Mouse (Mus musculus) heart, embryonic 13.5 days (tissue): Measurements from ENCODE around the gene Mia. TPM values are rescaled to one million over a fixed set of nuclear protein-coding genes. Genes with fewer than 3 reads are reported as not detected.

Experiments used
- ATAC-seq: fragments of 200-750 bp; cut with Nextera tagmentation; 2 replicates; pipeline ENCODE4 v1.8.0; 2017; ENCODE audit warnings: moderate TSS enrichment; ENCODE audit not compliant: insufficient number of reproducible peaks, low FRiP score, low TSS enrichment; ENCODE audit errors: extremely low read depth
- H3K27ac ChIP-seq: fragments of 300-500 bp; sonication (generic); replicated peaks from 2 replicates; pipeline ENCODE4 v1.5.1; 2015; ENCODE audit warnings: moderate library complexity, mild to moderate bottlenecking, inconsistent platforms
- H3K27me3 ChIP-seq: fragments of 300-500 bp; sonication (generic); replicated peaks from 2 replicates; pipeline ENCODE4 v1.6.1; 2015; ENCODE audit warnings: mild to moderate bottlenecking, inconsistent platforms
- H3K36me3 ChIP-seq: fragments of 300-500 bp; sonication (generic); 2 replicates; pipeline ENCODE4 v1.6.1; 2015; ENCODE audit warnings: mild to moderate bottlenecking, inconsistent platforms
- H3K4me1 ChIP-seq: fragments of 300-500 bp; sonication (generic); 2 replicates; pipeline ENCODE4 v1.6.1; 2015; ENCODE audit warnings: inconsistent platforms
- H3K4me2 ChIP-seq: fragments of 300-500 bp; sonication (generic); 2 replicates; pipeline ENCODE4 v1.6.1; 2015; ENCODE audit warnings: inconsistent platforms, mild to moderate bottlenecking, moderate library complexity
- H3K4me3 ChIP-seq: fragments of 300-500 bp; sonication (generic); 2 replicates; pipeline ENCODE4 v1.5.1; 2015; ENCODE audit warnings: moderate library complexity, mild to moderate bottlenecking, inconsistent platforms
- H3K9ac ChIP-seq: fragments of 300-500 bp; sonication (generic); 2 replicates; pipeline ENCODE4 v1.6.1; 2015; ENCODE audit warnings: inconsistent platforms, mild to moderate bottlenecking, moderate library complexity
- H3K9me3 ChIP-seq: fragments of 300-500 bp; sonication (generic); 2 replicates; pipeline ENCODE4 v1.6.1; 2016; ENCODE audit warnings: inconsistent platforms
- WGBS: fragments of 180-500 bp; shearing (Covaris S2); methylation state at CpG from one replicate; pipeline ENCODE4 v1.1.7; 2015; ENCODE audit warnings: mixed read lengths; 5-methylcytosine and 5-hydroxymethylcytosine counted together
- polyA plus RNA-seq: library from polyadenylated mRNA; unstranded; fragments of >200 nt; fragmentation: Nextera tagmentation; extraction: Ambion mirVana; gene quantifications from 2 replicates; pipeline ENCODE4 v1.2.1, GENCODE M21; 2015

Gene Mia
- polyA plus RNA-seq, 1 experiment from 2014 or later, result 4.8 TPM

DNA sequence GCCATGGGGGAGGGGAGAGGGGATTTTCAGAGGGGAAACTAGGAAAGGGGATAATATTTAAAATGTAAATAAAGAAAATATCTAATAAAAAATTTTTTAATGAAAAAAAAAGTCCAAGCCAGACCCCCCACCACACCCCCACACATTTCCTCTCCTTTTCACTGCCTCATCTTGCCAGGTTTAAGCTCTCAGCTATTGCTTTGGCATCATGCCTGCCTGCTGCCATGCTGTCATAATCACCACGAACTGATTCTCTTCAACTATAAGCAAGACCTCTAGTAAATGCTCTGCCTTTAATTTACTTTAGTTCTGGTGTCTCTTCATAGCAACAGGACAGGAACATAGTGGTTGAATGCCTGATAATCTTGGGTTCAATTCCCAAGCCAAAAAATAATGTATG is 1.5 kb upstream of the Mia start:
- no peak for ATAC-seq
- no peak overlapping the region for H3K27ac ChIP-seq

GRCm38 (mm10) chr7:27180036-27180435 is 921 bp downstream of the Mia start:
- peaks cover 24% of the 10 kb centered on the region for H3K4me1 ChIP-seq
- ATAC-seq, result no peak
- WGBS, result 61% methylated on average over 5 of the region's 5 CpGs
- H3K36me3 ChIP-seq, result peaks cover 29% of the 10 kb centered on the region
- no peaks in the 10 kb centered on the region for H3K9me3 ChIP-seq
- H3K9ac ChIP-seq, result 0 out of 2 replicates have a peak overlapping the region, but pooled peaks have one; percentile 7
- H3K27me3 ChIP-seq, result no peaks in the 10 kb centered on the region
- H3K27ac ChIP-seq, result peak overlapping the region; percentile 81; the same call in 1 of the 2 replicates
- 0 out of 2 replicates have a peak overlapping the region, but pooled peaks have one; percentile 82 for H3K4me3 ChIP-seq
- no peak overlapping the region for H3K4me2 ChIP-seq

More for the DNA sequence above, 1.5 kb upstream of the Mia start:
- 68% methylated on average over 1 of the region's 1 CpGs for WGBS
- Histone ChIP-seq H3K9me3 (no peaks in the 10 kb centered on the region), H3K4me3 (no peak overlapping the region), H3K27me3 (no peaks in the 10 kb centered on the region), H3K4me1 (peaks cover 24% of the 10 kb centered on the region), H3K36me3 (peaks cover 44% of the 10 kb centered on the region), H3K9ac (no peak overlapping the region), H3K4me2 (no peak overlapping the region)

DNA sequence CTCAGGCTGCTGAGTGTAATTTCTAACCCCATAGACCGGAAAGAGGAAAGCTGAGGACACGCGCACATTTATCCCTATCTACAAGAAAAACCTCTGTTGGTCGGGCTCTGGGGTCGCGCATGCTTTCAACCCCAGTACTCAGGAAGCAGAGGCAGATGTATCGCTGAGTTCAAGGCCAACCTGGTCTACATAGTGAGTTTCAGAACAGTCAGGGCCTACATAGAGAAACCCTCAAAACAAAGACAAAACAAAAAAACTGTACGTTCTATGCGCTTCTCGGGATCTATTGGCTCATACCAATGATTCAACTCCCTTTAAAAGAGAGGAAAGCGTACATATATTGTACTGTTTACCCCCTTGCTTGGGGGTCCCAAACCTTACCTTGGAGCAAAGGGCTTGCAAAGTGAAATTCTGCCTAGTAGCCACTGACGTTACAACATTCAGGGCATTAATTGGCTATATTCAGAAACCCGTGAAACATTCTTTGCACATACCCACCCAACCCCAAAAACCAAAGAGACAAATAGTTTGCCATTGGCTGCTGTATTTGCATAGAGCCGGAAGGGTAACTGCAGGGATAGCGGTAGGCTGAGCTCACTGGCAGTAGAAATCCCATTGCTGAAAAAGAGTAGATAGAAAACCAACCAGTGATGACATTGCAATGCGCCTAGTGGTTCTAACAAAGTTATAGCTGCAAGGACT is 1.6 kb downstream of the Mia start:
- peak overlapping the region; percentile 77 for H3K9ac ChIP-seq

DNA sequence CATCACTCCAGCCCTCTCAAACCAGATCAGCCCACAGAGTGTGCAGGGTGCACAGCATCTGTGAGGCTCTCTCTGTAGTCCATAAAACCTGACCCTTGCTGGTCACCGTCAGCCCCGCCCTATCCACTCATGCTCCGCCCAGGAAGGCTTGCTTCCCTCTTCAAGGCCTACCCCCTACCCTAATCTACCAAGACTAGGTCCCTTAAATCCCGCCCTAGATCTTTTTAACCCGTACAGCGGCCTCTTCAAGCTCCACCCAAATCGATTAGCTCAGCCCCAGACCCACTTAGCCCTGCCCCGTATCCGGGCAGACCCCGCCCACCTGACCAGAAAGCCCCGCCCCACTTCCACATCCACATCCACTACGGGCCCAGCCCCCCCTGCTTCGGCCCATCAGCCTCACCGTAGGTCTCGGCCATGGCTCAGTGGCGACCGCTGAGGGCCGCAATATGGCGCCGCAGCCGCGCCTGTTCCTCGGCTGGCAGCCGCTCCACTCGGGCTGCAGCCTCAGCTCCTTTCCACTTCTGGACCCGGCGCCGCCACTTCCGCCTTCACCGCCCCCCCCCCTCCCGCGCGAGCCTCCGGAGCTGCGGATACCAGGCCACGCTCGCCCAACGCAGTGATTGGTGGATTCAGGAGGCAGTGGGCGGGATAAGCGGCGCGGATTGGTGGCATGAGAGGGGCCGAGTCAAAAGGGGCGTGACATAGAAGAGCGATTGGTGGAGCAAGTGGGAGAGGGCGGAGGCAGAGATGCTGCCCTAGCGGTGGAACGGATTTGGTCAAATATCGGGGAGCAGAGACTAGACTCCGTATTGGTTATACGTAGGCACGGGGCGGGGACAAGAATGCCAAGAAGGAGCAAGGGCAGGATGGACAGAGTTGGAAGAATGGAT is 2.4 kb downstream of the Mia start, which contains the start of gene Rab4b:
Gene Rab4b, minus strand, starts transcription at position 573 of the 893 bp plus-strand sequence.
- Histone ChIP-seq H3K27ac (peak within 1 kb of the TSS; percentile 97), H3K9ac (peak within 1 kb of the TSS; percentile 84), H3K4me2 (peak within 1 kb of the TSS; percentile 74), H3K36me3 (peaks cover 30% of the 10 kb centered on the region), H3K4me1 (peaks cover 24% of the 10 kb centered on the region), H3K27me3 (no peaks in the 10 kb centered on the region), H3K4me3 (peak within 1 kb of the TSS; percentile 82), H3K9me3 (no peaks in the 10 kb centered on the region)
- WGBS, result under 1% methylated on average over 52 of the region's 53 CpGs
- peak; percentile 98 for ATAC-seq

More for the DNA sequence above, 1.6 kb downstream of the Mia start:
- no peaks in the 10 kb centered on the region for H3K9me3 ChIP-seq
- peak overlapping the region; percentile 74 for H3K4me2 ChIP-seq
- H3K36me3 ChIP-seq, result peaks cover 29% of the 10 kb centered on the region
- no peaks in the 10 kb centered on the region for H3K27me3 ChIP-seq
- WGBS, result 43% methylated on average over 16 of the region's 16 CpGs
- peak overlapping the region; percentile 82 for H3K4me3 ChIP-seq
- peak overlapping the region; percentile 81 for H3K27ac ChIP-seq
- no peak for ATAC-seq
- H3K4me1 ChIP-seq, result peaks cover 24% of the 10 kb centered on the region

DNA sequence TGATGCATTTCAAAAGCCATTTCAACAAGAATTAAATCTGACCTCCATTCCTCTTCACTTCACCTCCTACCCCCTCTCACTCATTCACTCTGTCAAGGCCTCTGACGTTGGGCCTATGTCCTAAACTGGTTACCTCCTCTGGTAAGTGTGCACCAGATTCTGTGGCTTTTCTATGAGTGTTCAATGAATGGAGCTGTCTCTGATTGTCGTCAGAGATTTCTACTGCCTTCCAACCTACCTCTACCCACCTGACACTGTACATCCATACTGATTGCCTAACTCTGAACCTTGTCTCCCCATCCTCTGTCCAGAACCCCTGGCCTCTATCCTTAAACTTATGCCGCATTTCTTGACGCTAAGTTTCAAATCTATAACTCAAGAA is 3.0 kb downstream of the Mia start:
- H3K27me3 ChIP-seq, result no peaks in the 10 kb centered on the region
- peak overlapping the region; percentile 97 for H3K27ac ChIP-seq
- H3K4me3 ChIP-seq, result peak overlapping the region; percentile 82
- ATAC-seq, result no peak
- WGBS, result 23% methylated on average over 4 of the region's 4 CpGs
- peak overlapping the region; percentile 74 for H3K4me2 ChIP-seq
- H3K36me3 ChIP-seq, result peaks cover 31% of the 10 kb centered on the region
- H3K9ac ChIP-seq, result peak overlapping the region; percentile 84
- no peaks in the 10 kb centered on the region for H3K9me3 ChIP-seq
- peaks cover 24% of the 10 kb centered on the region for H3K4me1 ChIP-seq

- Histone ChIP-seq H3K27ac (no peak overlapping the region), H3K36me3 (peaks cover 61% of the 10 kb centered on the region), H3K4me3 (no peak overlapping the region), H3K4me1 (peaks cover 15% of the 10 kb centered on the region), H3K9ac (0 out of 2 replicates have a peak overlapping the region, but pooled peaks have one; percentile 14), H3K4me2 (no peak overlapping the region), H3K9me3 (no peaks in the 10 kb centered on the region), H3K27me3 (no peaks in the 10 kb centered on the region)
- 81% methylated on average over 7 of the region's 7 CpGs for WGBS
- ATAC-seq, result no peak
Observed at GRCm38 (mm10) chr7:27174896-27175295, 6.1 kb downstream of the Mia start.

- peaks cover 61% of the 10 kb centered on the region for H3K36me3 ChIP-seq
- H3K9ac ChIP-seq, result no peak overlapping the region
- no peaks in the 10 kb centered on the region for H3K27me3 ChIP-seq
- H3K4me3 ChIP-seq, result no peak overlapping the region
- H3K27ac ChIP-seq, result no peak overlapping the region
- peaks cover 11% of the 10 kb centered on the region for H3K4me1 ChIP-seq
- no peaks in the 10 kb centered on the region for H3K9me3 ChIP-seq
- ATAC-seq, result no peak
- no peak overlapping the region for H3K4me2 ChIP-seq
- WGBS, result 90% methylated on average over 15 of the region's 15 CpGs
Observed at GRCm38 (mm10) chr7:27174496-27174895, 6.5 kb downstream of the Mia start.

- H3K4me2 ChIP-seq, result no peak overlapping the region
- WGBS, result 82% methylated on average over 3 of the region's 3 CpGs
- H3K27ac ChIP-seq, result no peak overlapping the region
- no peak overlapping the region for H3K9ac ChIP-seq
- no peaks in the 10 kb centered on the region for H3K27me3 ChIP-seq
- H3K4me1 ChIP-seq, result peaks cover 11% of the 10 kb centered on the region
- peaks cover 61% of the 10 kb centered on the region for H3K36me3 ChIP-seq
- ATAC-seq, result no peak
- H3K9me3 ChIP-seq, result no peaks in the 10 kb centered on the region
- H3K4me3 ChIP-seq, result no peak overlapping the region
Observed at GRCm38 (mm10) chr7:27170981-27171380, 10.0 kb downstream of the Mia start.

DNA sequence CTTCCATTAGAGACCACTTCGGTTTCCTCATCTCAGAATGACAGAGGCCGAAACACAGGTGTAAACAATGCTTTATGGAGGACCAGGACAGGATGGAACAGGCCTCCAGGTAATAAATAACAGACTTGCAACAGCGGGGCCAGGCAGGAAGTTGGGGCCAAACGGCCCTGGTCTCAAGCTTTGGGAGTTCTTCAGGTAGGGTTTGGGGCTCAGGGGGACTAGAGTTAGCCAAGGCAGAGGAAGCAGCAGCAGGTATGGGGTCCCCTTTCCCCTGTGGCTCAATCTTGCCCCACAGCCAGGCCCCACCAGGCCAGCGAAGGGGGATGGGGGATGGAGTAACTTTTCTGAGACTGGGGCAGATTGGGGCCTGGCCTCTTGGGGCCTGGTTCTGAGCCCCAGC is 12.6 kb downstream of the Mia start:
- no peak overlapping the region for H3K27ac ChIP-seq
- 89% methylated on average over 5 of the region's 5 CpGs for WGBS
- H3K4me3 ChIP-seq, result no peak overlapping the region
- peaks cover 56% of the 10 kb centered on the region for H3K36me3 ChIP-seq
- no peaks in the 10 kb centered on the region for H3K9me3 ChIP-seq
- H3K4me2 ChIP-seq, result no peak overlapping the region
- H3K9ac ChIP-seq, result no peak overlapping the region
- no peak for ATAC-seq
- H3K4me1 ChIP-seq, result peaks cover 35% of the 10 kb centered on the region
- no peaks in the 10 kb centered on the region for H3K27me3 ChIP-seq

DNA sequence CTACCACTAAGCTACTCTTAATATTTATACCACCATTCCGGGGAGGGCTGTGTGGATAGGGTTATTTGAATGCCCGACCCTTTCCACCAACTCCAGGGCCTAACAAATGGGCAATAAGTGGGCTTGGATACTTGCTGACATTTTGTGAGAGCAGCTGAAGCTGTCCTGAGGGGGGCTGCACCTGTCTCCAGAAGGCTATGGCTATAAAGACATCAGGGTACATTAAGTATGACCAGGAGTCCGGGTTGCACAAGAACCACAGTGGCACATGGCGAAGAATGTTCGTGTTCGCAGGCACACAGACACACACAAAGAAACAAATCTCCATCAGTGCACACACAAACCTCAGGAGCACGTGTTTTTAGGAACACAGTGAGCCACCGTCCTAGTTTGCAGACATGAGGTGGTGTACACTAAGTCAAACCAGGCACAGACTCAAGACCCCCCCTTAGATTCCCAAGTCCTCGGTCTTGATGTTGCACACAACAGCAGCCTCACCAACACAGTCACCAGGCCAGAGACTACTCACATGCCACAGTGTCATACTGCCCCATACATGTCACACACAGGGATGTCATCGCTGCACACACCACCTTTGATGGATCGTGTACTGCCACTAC is 13.4 kb downstream of the Mia start:
- no peaks in the 10 kb centered on the region for H3K27me3 ChIP-seq
- H3K36me3 ChIP-seq, result peaks cover 56% of the 10 kb centered on the region
- peaks cover 43% of the 10 kb centered on the region for H3K4me1 ChIP-seq
- H3K4me2 ChIP-seq, result peak overlapping the region; percentile 87
- WGBS, result 73% methylated on average over 11 of the region's 11 CpGs
- H3K27ac ChIP-seq, result peak overlapping the region; percentile 98
- no peak for ATAC-seq
- H3K9me3 ChIP-seq, result no peaks in the 10 kb centered on the region
- H3K4me3 ChIP-seq, result peak overlapping the region; percentile 80
- peak overlapping the region; percentile 96 for H3K9ac ChIP-seq
